Mouse (Mus musculus) C2C12 (cell line): ENCODE measurements at regions not wholly inside any gene's neighbourhood (a gene's known extent, or its start where the extent isn't known, plus 50 kb on each side); places are given as distances from the start of the nearest gene placed in this dataset.

Source experiments
- H3K27me3 ChIP-seq: one replicate; pipeline ENCODE4 v1.6.1; 2011; ENCODE audit not compliant: control insufficient read depth, insufficient read depth, insufficient read length
- H3K36me3 ChIP-seq: one replicate; pipeline ENCODE4 v1.6.1; 2011; ENCODE audit not compliant: control insufficient read depth, insufficient read depth
- H3K4me3 ChIP-seq: one replicate; pipeline ENCODE4 v1.5.1; 2011; ENCODE audit warnings: mild to moderate bottlenecking, control low read depth; ENCODE audit not compliant: poor library complexity, insufficient read depth, severe bottlenecking
- H3K79me2 ChIP-seq: one replicate; pipeline ENCODE4 v1.6.1; 2011; ENCODE audit not compliant: control insufficient read depth, insufficient read depth
- H3K79me3 ChIP-seq: one replicate; pipeline ENCODE4 v1.6.1; 2011; ENCODE audit warnings: low read depth, control low read depth
- H3ac ChIP-seq: one replicate; pipeline ENCODE3; 2011; ENCODE audit warnings: low read depth; ENCODE audit not compliant: control insufficient read depth, insufficient read length
- FOSL1 ChIP-seq: IDR thresholded peaks from one replicate; pipeline ENCODE4 v1.8.0; 2011; ENCODE audit warnings: mild to moderate bottlenecking, low read length; ENCODE audit not compliant: poor library complexity, insufficient read depth, severe bottlenecking
- MAX ChIP-seq: IDR thresholded peaks from one replicate; pipeline ENCODE4 v1.6.1; 2011; ENCODE audit warnings: mild to moderate bottlenecking, control low read depth
- MYOD1 ChIP-seq: IDR thresholded peaks from one replicate; pipeline ENCODE4 v1.6.1; 2011; ENCODE audit warnings: low read depth; ENCODE audit not compliant: control insufficient read depth, insufficient read length
- MYOG ChIP-seq: IDR thresholded peaks from one replicate; pipeline ENCODE4 v1.6.1; 2011; ENCODE audit not compliant: control insufficient read depth, insufficient read length; ENCODE audit errors: extremely low read depth

DNA sequence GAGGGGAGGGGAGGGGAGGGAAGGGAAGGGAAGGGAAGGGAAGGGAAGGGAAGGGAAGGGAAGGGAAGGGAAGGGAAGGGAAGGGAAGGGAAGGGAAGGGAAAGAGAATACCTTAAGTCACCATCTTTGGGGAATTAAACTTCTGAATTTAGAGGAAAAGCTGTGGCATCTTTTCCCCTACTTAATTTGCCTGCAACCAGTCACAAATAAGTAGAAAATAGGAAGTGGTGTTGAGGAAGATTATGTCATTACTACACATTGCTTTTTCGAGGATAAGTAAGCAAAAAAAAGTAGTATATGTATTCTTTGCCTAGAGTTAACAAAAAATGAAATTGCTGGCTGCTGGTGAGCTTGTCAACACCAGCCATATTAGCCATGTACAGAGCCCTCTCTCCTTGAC lies 51.4 kb upstream of the Nr4a2 start:
- TF ChIP-seq FOSL1: no peak
- no peak for TF ChIP-seq MYOG
- no peak for TF ChIP-seq MAX
- TF ChIP-seq MYOD1: no peak
- H3K4me3 ChIP-seq: no peak overlapping the region
- no peaks in the 10 kb centered on the region for H3K36me3 ChIP-seq
- no peaks in the 10 kb centered on the region for H3K79me3 ChIP-seq
- no peaks in the 10 kb centered on the region for H3K79me2 ChIP-seq
- H3ac ChIP-seq: no peak overlapping the region
- H3K27me3 ChIP-seq: no peaks in the 10 kb centered on the region
